8 mouse cellular contexts compared by ENCODE assay signal in genomic region chr2:72476486-72477211, GRCm38 (mm10). TPM values are rescaled to one million over a fixed set of nuclear protein-coding genes. Genes with fewer than 3 reads are reported as not detected.
DNase-seq lines count a peak whose midpoint lies in the region; ATAC-seq and TF ChIP-seq lines count a peak whose summit lies in the region.

No protein-coding gene starts in this region.

- TF ChIP-seq CTCF in cerebellum, adult 2 months (IDR thresholded peaks at IDR 0.05; ENCODE audit: borderline replicate concordance, insufficient read depth, low read depth, low read length) = no peak

- no peaks in the 10 kb centered on the region for H3K9me3 ChIP-seq in embryonic facial prominence, embryonic 13.5 days
- no peaks in the 10 kb centered on the region for H3K9me3 ChIP-seq in hindbrain, embryonic 10.5 days
- no peaks in the 10 kb centered on the region for H3K9me3 ChIP-seq in liver, embryonic 12.5 days (replicated peaks)
- no peaks in the 10 kb centered on the region for H3K9me3 ChIP-seq in neural tube, embryonic 11.5 days (ENCODE audit: control insufficient read depth, low read length)

- no peaks in the 10 kb centered on the region; the same call in 1 of the 2 replicates for H3K27me3 ChIP-seq in cerebellum, adult 2 months (ENCODE audit: control insufficient read depth, insufficient read depth, low read length)
- H3K27me3 ChIP-seq in embryonic facial prominence, embryonic 13.5 days = 0 out of 2 replicates have a peak, but pooled peaks cover 5% of the 10 kb centered on the region
- peaks cover 23% of the 10 kb centered on the region for H3K27me3 ChIP-seq in hindbrain, embryonic 10.5 days (ENCODE audit: insufficient read depth, poor library complexity, severe bottlenecking)
- H3K27me3 ChIP-seq in liver, embryonic 12.5 days (replicated peaks) = no peaks in the 10 kb centered on the region
- no peaks in the 10 kb centered on the region for H3K27me3 ChIP-seq in neural tube, embryonic 11.5 days (ENCODE audit: control insufficient read depth, insufficient read depth, low read length)

- H3K9ac ChIP-seq in embryonic facial prominence, embryonic 13.5 days = peak overlapping the region; percentile 84
- H3K9ac ChIP-seq in liver, embryonic 12.5 days = peak overlapping the region; percentile 90
- H3K9ac ChIP-seq in neural tube, embryonic 11.5 days (ENCODE audit: low read length) = peak overlapping the region; percentile 91

- no peak overlapping the region for H3K27ac ChIP-seq in cerebellum, adult 2 months (ENCODE audit: insufficient read depth, low read length)
- peak overlapping the region; percentile 93 for H3K27ac ChIP-seq in embryonic facial prominence, embryonic 13.5 days
- peak overlapping the region; percentile 99 for H3K27ac ChIP-seq in hindbrain, embryonic 10.5 days
- H3K27ac ChIP-seq in liver, embryonic 12.5 days = peak overlapping the region; percentile 92
- H3K27ac ChIP-seq in neural tube, embryonic 11.5 days (ENCODE audit: low read depth, low read length) = peak overlapping the region; percentile 67

- peak; percentile 65 for ATAC-seq in embryonic facial prominence, embryonic 13.5 days (ENCODE audit: insufficient number of reproducible peaks, insufficient read depth, low FRiP score, low TSS enrichment, low read depth)
- peak; percentile 57 for ATAC-seq in liver, embryonic 12.5 days
- ATAC-seq in neural tube, embryonic 11.5 days (ENCODE audit: insufficient read depth, low FRiP score, low TSS enrichment) = peak; percentile 56; the same call in 1 of the 2 replicates

- TF ChIP-seq POLR2A in cerebellum, adult 2 months (IDR thresholded peaks at IDR 0.05; ENCODE audit: borderline replicate concordance, insufficient read depth, low read length) = no peak

- 1% methylated on average over 53 of the region's 53 CpGs for WGBS in cerebellum, adult 2 months
- WGBS in embryonic facial prominence, embryonic 13.5 days = under 1% methylated on average over 53 of the region's 53 CpGs
- whole genome bisulfite sequencing in hindbrain, embryonic 10.5 days = under 1% methylated on average over 53 of the region's 53 CpGs
- WGBS in liver, embryonic 12.5 days (ENCODE audit: insufficient replicate concordance) = under 1% methylated on average over 53 of the region's 53 CpGs
- under 1% methylated on average over 53 of the region's 53 CpGs for WGBS in neural tube, embryonic 11.5 days

- H3K36me3 ChIP-seq in embryonic facial prominence, embryonic 13.5 days = peaks cover 19% of the 10 kb centered on the region
- H3K36me3 ChIP-seq in hindbrain, embryonic 10.5 days = peaks cover 34% of the 10 kb centered on the region
- peaks cover 31% of the 10 kb centered on the region for H3K36me3 ChIP-seq in liver, embryonic 12.5 days
- peaks cover 4% of the 10 kb centered on the region; the same call in 1 of the 2 replicates for H3K36me3 ChIP-seq in neural tube, embryonic 11.5 days (ENCODE audit: control insufficient read depth, insufficient read depth, low read length)

- peak overlapping the region; percentile 76 for H3K4me2 ChIP-seq in embryonic facial prominence, embryonic 13.5 days
- peak overlapping the region; percentile 82 for H3K4me2 ChIP-seq in liver, embryonic 12.5 days
- H3K4me2 ChIP-seq in neural tube, embryonic 11.5 days (ENCODE audit: low read depth) = peak overlapping the region; percentile 77

- H3K4me1 ChIP-seq in cerebellum, adult 2 months (ENCODE audit: control insufficient read depth, insufficient read depth, low read length) = 0 out of 2 replicates have a peak, but pooled peaks cover 3% of the 10 kb centered on the region
- H3K4me1 ChIP-seq in embryonic facial prominence, embryonic 13.5 days = peaks cover 35% of the 10 kb centered on the region
- H3K4me1 ChIP-seq in hindbrain, embryonic 10.5 days (replicated peaks) = peaks cover 55% of the 10 kb centered on the region
- H3K4me1 ChIP-seq in liver, embryonic 12.5 days = peaks cover 68% of the 10 kb centered on the region
- peaks cover 13% of the 10 kb centered on the region for H3K4me1 ChIP-seq in neural tube, embryonic 11.5 days (ENCODE audit: control insufficient read depth, insufficient read depth, low read length)

- DNase-seq in cerebellum, adult 2 months = no peak
- no peak for DNase-seq in cerebellum, adult 9-11 months
- peak; percentile 18 for DNase-seq in WW6 (ENCODE audit: low read depth, low spot score)
- DNase-seq in hindbrain, embryonic 10.5 days (ENCODE audit: low spot score) = peak; percentile 61
- peak; percentile 70 for DNase-seq in neural tube, embryonic 11.5 days (ENCODE audit: low spot score)
- DNase-seq in thymus, postnatal 0 days (ENCODE audit: low spot score) = peak; percentile 70

- peak overlapping the region; percentile 66 for H3K4me3 ChIP-seq in cerebellum, adult 2 months (replicated peaks; ENCODE audit: insufficient read depth, low read depth, low read length)
- H3K4me3 ChIP-seq in embryonic facial prominence, embryonic 13.5 days = peak overlapping the region; percentile 85
- H3K4me3 ChIP-seq in hindbrain, embryonic 10.5 days = peak overlapping the region; percentile 88
- peak overlapping the region; percentile 85 for H3K4me3 ChIP-seq in liver, embryonic 12.5 days
- H3K4me3 ChIP-seq in neural tube, embryonic 11.5 days (ENCODE audit: low read depth, low read length) = peak overlapping the region; percentile 90

RNA-seq across cellular contexts. Expression of gene Cdca7, which starts 0.7 kb away (rescaled TPM):
- polyA plus RNA-seq in cerebellum, adult 2 months (2012; rRNA removed) = 2.0 TPM in 2 replicates
- 159 and 162 TPM in 2 replicates for polyA plus RNA-seq in embryonic facial prominence, embryonic 13.5 days (2015; fragmentation: Nextera tagmentation; extraction: Ambion mirVana)
- polyA plus RNA-seq in hindbrain, embryonic 10.5 days (2016; fragmentation: Nextera tagmentation; extraction: Ambion mirVana) = 163 and 223 TPM in 2 replicates
- polyA plus RNA-seq in liver, embryonic 12.5 days (2016; fragmentation: Nextera tagmentation; extraction: Ambion mirVana) = 96.3 and 100 TPM in 2 replicates
- 164 and 178 TPM in 2 replicates for polyA plus RNA-seq in neural tube, embryonic 11.5 days (2014; fragmentation: Nextera tagmentation; extraction: Ambion mirVana)
- polyA plus RNA-seq in thymus, postnatal 0 days (2015; fragmentation: Nextera tagmentation; extraction: Ambion mirVana) = 361 and 379 TPM in 2 replicates

Comparison
In these comparisons a context has a peak if more than half of its experiments do, and no peak if none do; other contexts are left out.
1. DNase-seq: peak in WW6 (single experiment), hindbrain, embryonic 10.5 days (single experiment), neural tube, embryonic 11.5 days (single experiment) and thymus, postnatal 0 days (single experiment); none in cerebellum, adult 2 months (0 of 2) and cerebellum, adult 9-11 months (single experiment).
2. RNA of gene Cdca7, which starts 0.7 kb away (polyA plus RNA-seq): 361 to 379 TPM in thymus, postnatal 0 days, 164 to 178 TPM in neural tube, embryonic 11.5 days, 163 to 223 TPM in hindbrain, embryonic 10.5 days, 159 to 162 TPM in embryonic facial prominence, embryonic 13.5 days and 96.3 to 100 TPM in liver, embryonic 12.5 days; 2.0 TPM in cerebellum, adult 2 months; every median in the first group is over 10 times any median in the second.
3. Peak in every context shown above with its lines, with median percentiles within 50 percentile points of each other: H3K4me3 ChIP-seq, ATAC-seq, H3K4me2 ChIP-seq and H3K9ac ChIP-seq.